Mouse (Mus musculus) retina, embryonic 14.5 days (tissue): ENCODE results near the gene Prkce.

Experiments used
- DNase-seq: peaks from one replicate; pipeline ENCODE4 v3.0.0-alpha.2; 2015; ENCODE audit warnings: low spot score

Gene Prkce

DNA sequence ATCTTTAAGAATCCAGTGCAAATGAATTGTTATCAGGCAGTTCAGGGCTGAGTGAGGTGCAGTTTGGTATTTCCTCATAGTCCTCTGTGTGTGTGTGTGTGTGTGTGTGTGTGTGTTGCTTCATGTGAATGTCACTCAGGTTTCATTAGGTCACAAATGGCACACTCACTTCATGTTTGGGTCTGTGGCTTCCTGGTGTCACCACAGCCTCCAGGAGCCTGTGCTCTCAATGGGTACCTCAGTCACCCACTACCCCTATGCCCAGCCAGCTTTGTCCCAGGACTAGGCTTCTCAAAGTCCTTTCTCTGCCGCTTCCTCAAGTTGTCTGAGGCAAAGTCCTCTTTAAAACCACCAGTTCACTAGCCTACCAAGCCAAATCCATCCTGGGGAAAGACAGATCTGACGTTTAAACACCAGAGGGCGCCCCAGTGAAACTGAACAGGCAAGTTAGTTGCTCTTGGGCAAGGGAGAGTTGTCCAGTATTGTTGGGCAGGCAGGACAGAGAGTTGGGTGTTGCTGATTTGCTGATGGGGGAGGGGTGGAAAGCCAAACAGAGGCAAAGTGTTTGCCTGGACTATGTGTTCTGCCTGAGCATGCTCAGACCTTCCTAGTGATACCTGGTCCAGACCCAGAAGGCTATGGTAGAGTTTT is 316.6 kb downstream of the Prkce start:
- DNase-seq = peak; percentile 88

DNA sequence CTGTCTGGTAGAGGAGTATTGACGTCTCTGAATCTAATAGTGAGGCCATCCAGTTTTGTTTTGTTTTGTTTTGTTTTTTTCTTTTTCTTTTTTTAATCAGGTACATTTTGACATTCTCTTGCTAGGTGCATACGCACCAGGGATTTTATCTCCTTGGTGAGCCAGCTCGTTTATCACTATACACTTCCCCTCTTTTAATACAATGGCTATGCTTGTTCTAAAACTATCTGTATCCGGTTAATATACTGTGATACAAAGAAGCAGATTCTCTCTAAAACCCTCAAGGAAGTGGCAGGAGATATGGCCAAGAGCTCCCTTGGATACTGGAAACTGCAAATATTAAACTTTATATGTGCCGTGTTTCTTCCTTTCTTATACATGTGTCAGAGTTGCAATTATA is 319.1 kb downstream of the Prkce start:
- DNase-seq = no peak

DNA sequence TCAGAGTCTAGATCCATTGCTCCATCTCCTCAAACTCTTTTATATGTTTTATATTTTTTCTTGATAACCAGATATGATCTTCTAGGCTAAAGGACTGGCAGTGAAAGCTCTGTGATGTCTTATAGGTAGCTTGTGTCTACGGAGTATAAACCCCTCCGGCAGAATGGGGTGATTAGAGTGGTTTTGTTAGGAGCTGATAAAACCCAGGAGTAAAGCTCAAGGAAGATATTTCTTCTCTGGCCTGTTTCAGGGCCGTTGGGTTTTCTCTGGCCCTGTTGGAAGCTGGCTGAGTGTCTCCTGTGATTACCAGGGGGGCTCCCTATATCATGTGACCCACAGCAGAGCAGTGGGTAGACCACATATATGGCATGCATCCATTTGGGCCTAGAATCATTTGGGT is 319.9 kb downstream of the Prkce start:
- no peak for DNase-seq

DNA sequence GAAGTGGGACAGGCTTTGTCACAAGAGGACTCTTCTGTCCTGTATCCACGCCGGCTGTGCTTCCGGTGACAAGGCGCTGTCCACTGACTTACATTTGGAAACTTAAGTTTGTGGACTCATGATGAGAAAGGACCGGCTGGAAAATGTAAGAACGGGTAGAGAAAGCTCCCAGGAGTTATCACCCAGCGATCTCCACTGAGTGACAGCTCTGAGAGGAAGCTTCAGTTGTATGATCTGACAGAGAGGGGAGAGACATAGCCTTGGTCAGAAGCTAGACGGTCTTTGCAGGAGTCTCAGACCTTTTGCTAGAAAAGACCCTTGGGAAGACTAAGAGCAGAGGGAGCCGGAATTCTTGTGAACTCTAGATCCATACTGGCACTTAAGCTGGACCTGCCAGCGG is 322.2 kb downstream of the Prkce start:
- no peak for DNase-seq

DNA sequence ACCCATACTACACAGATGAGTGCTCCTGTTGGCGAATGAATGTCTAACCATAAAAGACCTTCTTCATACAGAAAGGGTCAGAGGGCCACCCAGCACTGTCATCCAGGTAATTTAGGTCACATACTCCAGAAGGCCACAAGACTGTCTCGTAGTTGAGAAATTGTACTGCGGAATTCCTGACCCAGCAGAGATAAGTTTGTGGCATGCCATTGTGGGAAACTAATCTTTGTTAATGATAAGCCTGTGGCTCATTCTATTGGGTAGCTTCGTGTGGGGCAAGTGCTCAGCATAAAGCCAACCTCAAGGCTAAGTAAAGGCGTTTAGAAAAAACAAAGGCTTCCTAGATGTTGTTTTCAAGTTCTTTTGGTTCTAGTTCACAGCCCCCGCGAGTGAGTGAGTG is 324.8 kb downstream of the Prkce start:
- DNase-seq = no peak

DNA sequence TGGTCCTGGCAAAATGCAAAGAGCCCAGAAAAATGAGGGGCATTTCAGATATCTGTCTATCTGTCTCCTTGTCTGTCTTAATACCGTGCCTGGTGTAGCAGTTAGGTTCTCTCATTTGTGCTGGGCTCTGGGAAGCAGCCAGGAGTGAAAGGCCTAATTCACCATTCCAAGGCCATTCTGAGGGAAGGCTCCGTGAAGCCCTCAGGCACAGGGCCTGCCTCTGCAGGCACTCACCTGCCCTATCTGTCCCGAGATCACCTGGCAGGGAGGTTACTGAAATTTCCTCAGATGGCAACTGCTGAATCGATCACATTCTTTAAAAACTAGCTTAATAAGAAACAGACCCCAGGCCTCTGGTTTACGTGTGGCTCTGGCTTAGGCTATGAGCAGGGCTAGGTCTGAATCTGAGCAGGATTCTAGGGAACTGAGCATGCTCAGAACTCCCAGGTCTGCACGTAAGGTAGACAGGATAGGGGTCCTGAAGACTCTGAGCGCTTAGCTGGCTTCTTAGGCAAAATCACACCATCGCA is 326.4 kb downstream of the Prkce start:
- no peak for DNase-seq

DNA sequence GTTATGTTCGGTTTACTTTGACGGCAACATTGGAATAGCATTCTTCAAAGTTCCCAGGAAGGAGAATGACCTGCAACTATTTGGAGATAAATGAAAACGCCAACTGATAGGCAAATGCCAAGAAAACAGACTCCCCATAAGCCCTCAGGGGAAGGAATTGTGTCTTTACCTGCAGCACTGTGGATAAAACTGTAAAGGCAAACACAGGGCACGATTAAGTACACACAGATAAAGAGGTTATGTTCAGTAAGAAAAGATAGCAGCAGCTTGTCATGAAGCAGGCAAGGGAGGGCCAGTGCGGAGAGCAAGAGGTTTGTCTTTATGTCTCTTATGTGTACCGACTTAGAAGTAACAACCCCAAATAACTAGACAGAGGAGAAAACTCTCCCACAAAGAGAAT is 326.9 kb downstream of the Prkce start:
- no peak for DNase-seq

DNA sequence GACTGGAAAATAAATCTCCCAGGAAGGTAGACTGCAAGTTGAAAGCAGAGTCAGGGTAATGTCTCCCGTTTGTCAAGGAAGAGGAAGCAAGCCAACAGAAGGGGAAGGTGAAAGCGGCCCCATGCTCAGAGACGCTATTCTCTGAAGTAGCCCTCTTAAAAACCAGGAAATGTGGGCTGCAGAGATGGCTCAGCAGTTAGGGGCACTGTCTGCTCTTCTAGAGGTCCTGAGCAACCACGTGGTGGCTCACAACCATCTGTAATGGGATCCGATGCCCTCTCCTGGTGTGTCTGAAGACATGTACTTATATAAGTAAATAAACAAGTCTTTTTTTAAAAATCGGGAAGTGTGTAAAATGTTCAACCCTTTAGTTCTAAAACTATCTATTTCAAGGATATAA is 327.3 kb downstream of the Prkce start:
- DNase-seq = no peak

DNA sequence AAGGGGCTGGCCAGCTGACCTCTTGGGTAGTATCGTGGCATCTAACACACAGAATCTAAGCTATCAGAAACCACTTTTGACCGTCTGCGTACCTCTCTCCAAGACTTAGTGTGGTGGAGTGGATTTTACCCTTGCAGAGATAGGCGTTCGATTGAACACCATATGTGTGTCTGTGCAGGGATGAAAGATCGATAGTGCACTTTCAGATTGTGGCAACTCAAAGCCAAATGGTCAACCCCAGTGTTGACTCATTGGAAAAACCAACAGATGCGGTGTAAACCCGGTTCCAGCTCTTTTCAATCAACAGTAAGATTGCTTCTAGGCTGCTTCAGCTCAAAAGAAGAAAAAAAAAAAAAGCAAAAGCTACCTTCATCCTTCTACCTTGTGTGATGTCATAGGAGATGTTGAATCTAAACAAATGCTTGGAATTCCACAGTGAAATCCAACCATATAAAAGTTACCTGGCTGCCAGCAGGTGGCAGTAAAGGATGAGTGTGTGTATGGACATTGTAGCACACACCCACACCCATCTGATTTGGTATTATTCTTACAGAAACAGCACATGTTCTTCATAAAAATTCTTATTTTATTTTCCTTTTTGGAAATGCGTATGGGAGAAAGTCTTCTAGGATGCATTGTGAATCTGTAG is 328.7 kb downstream of the Prkce start:
- DNase-seq = peak; percentile 67

DNA sequence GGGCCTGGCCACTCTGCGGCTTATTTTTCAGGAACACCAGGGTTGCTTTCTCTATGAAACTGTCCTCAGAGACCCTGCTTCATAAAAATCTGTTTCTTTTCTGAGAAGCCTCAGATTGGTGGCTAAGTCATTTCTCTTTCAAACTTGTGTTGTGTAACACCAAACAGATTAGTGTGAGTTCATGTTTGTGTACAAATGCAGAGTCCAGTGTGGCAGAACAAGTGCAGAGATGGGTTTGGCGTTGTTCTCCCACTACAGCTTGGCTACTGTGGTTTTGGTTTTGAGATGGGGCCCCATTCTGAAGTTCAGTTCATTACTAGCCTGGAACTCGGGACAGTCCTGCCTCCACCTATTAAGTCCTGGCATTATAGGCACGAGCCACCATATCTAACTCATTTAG is 329.7 kb downstream of the Prkce start:
- no peak for DNase-seq

DNA sequence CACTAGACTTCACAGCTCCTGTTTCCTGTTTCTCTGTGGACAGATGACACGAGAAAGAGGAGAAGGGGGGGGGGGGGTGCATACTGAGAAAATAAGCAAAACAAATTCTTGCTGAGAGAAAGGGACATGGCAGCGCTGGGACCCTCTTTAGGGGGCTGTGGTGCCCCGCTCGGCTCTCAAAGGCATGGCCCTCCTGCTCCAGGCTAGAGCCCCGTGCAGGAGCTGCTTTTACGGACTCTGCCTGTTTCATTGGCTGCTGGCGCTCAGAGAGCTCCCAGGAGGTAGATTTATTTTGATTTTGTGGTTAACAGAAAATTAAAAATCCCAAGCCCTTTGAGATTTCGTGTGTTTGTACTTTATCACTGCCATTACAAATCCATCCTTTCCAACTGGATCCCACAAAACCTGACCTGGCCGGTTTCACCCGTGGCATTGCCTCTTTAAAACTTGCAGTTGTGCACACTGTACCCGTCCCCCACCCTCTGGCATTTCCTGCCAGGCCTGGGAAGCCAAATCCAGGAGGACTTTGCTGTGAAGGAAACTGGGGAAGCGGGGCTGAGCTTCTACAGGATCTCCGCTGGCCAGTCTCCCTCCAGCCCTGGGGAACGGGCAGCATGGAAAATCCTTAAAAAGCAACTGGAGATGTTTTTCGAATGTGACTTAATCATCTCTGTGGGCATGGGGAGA is 331.9 kb downstream of the Prkce start:
- DNase-seq = no peak

DNA sequence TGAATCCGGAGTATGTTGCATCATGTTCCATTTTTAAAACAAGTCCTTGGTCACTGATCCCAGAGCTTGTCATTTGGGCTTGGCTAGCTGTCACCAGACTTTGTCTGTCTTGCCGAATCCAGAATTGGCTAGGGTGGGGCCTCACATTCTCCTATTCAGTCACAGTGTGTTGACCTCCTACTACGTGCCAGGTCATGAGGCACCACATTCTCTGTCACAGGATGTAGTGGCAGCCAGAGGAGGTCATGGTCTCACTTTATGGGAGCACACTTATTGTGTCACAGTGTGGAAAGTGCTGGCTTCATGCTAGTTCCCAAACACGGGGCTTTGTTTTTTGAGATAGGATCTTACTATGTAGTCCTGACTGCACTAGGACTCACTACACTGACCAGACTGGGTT is 333.8 kb downstream of the Prkce start:
- DNase-seq = no peak

DNA sequence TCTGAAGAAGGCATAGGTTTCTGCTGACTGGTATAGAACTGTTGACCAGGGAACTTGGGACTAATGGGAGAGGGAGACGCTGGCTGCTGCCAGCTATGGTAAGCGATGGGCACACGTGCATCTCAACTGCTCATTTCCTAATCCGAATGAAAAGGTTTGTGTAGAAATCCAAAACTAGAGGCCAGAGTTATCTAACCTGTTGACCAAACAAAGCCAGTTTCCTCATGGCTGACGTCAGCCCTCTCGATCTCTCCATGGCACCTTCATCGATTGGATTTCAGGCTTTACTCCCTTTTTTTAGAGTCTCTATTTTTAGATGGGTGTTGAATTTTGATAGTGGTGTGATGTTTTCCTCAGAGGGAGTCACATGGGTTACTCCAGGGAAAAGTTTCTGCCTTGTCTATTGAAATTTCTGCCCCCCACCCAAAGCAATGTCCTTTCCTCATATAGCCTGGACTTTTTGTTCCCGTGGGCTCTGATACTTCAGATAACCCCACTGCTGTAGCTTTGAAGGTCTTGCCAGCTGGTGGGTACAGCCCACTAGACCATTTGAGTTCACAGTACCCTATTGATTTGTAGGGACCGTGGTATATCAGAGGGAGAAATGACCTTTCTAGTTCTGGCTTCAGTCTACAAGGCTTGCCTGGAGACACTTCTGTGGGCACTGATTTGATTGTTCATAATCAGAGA is 335.8 kb downstream of the Prkce start:
- no peak for DNase-seq

DNA sequence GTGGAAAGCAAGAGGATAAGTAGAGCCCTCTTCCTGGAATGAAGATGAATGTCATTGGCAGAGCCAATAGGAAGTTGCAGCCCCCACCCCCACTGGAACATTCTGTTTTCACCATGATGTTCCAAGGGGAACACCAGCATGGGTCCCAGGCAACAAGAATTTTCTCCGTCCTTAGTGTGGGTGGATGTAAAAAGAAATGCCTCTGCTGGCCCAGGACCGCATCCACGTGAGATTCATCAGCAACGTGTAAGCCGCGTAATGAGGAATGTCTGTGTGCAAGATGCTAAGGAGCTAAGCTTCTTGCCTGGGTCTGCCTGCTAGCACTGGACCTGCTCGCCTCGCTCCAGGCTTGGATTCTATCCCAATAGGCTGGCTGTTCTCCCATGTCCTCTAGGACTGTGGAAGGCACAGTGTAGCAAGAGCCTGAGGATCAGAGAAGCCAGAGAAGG is 337.6 kb downstream of the Prkce start, which contains the start of gene Gm10309:
Gene Gm10309 (minus strand): TSS at position 50 of the 449 bp plus-strand sequence.
- DNase-seq = no peak

DNA sequence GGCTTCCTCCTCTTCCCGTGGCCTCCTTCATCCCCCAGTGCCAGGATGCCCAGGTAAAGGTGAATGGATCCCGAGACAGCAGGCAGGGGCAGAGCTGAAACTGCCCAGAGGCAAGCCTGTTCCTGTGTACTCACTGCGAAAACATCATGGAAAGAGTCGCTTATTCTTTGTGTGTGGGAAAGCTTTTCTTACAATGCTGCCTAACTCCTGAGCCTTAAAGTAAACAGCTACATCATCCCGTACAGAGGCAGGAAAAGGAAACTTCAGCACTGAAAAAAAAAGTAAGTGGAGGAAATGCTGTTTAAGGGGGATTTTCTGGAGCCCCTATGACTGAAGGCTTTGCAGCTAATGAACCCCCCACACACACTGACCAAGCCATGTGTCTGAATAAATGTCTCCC is 339.3 kb downstream of the Prkce start:
- DNase-seq = no peak

DNA sequence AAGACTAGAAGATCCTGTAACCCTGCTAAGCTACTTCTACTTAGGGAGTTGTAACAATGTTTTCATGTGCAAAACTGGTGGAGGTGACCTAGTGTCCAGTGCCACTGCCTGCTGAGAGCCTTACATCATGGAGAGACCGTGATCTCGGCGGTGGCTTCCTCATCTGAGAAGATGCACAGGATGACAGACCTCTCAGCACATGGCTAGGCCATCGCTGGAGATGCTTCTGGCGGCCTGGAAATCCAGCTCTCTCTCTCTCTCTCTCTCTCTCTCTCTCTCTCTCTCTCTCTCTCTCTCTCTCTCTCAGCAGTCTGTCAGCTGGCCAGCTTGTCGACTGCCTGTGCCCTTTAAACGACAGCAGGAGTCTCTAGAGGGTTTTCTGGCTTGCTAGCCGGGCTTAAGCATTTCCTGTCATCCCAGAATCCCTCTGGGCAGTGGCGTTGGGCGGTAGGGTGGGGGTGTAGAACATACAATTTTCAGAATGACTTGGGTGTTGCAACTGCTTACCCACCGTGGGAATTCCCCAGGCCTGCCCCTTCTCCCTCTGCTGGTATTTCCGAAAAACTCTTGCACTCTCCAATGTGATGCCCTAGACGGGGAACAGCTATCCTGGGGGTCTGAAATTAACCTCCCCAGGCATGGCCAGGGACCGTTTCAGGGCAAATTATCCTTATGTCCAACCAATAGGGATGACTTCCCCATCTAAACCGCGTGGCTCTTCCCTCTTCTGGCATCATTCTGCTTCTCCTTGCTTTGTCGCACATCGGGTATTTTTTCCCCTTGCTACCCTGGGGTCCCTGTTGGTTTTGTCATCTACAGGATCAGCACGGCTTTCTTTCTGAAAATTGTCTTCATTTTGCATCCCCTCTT is 340.0 kb downstream of the Prkce start:
- DNase-seq = no peak

DNA sequence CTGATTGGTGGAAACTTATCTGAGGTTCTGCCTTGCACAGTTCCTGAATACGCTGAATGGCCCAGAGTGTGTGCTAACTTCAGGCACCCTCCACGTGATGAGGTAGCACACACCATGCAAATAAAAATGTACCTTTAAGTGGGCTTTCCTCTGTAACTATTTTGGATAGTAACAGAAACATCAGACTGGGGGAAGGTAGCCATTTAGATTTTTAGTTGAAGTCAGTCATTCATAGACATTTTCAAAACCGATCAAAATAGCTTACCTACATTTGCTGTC is 340.6 kb downstream of the Prkce start:
- DNase-seq = no peak

DNA sequence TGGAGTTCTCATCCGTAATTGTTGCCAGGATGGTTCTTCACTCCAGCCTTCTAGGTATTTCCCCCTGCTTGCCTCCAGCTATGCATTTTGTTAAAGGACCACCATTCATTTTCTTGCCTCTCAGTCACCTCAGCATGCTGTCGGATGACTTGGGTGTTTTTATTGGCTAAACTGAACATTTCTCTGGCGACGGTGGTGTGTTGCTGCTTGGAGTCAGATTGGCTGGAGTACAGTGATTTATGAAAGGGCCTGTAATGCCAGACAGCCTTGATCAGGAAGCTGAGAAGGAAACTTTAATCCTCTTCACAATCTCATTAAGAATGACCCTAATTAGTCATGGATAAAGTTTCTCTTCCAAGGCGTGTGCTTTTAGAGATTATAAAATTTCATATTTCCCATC is 342.3 kb downstream of the Prkce start:
- no peak for DNase-seq

DNA sequence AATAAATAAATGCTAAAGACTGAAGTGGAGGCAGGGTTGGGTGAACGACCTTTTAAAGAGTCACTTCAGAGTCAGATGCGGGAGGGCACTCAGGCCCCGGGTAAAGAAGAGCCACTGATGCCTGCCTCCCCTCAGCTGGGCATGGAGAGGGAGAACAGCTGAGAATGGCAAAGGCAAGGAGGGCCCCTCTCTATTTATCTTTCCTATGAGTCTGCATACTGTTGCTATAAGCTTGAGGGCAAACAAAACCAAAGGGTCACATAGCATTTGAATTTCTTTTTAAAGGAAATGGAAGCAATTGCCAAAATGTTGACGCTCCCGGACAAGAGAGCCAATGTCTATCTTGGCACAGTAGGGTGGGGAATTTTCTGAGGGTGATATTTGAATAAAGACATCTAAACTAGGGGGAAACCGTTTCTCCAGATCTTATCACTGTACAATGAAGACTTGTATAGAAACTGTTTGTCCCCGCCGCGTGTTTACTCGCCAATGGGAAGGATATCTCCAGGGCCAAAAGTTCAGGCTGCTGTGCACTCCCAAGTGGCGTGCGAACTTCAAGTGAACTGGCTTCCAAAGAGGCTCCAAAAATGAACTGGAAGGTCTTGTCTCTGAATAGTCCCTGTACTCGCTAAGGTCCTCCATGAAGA is 347.5 kb downstream of the Prkce start:
- DNase-seq = no peak

DNA sequence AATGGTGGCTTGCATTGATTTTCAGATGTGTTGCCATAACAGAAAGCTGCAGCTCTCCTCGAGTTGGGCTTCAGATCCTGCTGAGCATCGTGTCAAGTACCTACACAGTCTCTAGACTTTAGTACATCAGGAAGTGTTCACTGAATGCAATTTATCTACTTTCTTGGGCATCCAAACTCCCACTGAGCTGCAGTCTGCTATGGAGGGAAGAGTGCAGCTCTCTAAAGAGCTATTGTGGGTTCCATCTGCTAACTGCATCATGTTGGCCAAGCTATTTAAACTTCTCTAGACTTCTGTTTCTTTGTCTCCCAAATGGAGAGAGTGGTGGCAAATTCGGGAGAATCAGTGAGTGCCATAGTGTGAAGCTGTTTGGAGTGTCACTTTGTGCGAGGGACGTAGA is 349.0 kb downstream of the Prkce start:
- no peak for DNase-seq

DNA sequence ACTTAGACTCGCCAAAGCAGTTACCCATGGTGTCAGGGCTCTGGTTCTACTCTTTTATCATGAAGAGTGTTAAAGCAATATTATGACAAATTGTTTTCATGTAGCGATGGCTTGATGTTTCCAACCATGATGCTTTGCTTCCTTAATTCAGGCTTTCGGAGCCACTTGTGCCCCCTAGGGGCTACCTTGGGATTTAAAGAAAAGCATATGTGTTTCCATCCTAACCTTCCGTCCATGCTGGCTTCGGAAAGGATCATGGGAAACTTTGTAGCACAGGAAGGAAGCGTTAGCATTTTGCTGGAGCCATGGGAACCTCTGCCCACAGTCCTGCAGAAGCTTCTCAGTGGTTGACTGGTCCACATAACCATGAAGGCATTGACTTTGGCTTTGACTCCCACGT is 351.0 kb downstream of the Prkce start:
- no peak for DNase-seq
